Mouse (Mus musculus) forebrain, embryonic 15.5 days (tissue): Measurements from ENCODE around the gene Pik3cd. TPM values are rescaled to one million over a fixed set of nuclear protein-coding genes. Genes with fewer than 3 reads are reported as not detected.

ENCODE experiments used
- ATAC-seq: fragments of 200-750 bp; cut with Nextera tagmentation; replicated peaks from 2 replicates; pipeline ENCODE4 v1.8.0; 2017; ENCODE audit warnings: mild to moderate bottlenecking, moderate TSS enrichment, moderate library complexity
- H3K27ac ChIP-seq: fragments of 300-500 bp; sonication (generic); replicated peaks from 2 replicates; pipeline ENCODE4 v1.5.1; 2015; ENCODE audit warnings: mild to moderate bottlenecking, inconsistent platforms
- H3K27me3 ChIP-seq: fragments of 300-500 bp; sonication (generic); 2 replicates; pipeline ENCODE4 v1.6.1; 2015; ENCODE audit warnings: inconsistent platforms
- H3K36me3 ChIP-seq: fragments of 300-500 bp; sonication (generic); 2 replicates; pipeline ENCODE4 v1.6.1; 2015; ENCODE audit warnings: mild to moderate bottlenecking, inconsistent platforms
- H3K4me1 ChIP-seq: fragments of 300-500 bp; sonication (generic); 2 replicates; pipeline ENCODE4 v1.6.1; 2015; ENCODE audit warnings: inconsistent platforms
- H3K4me2 ChIP-seq: fragments of 300-500 bp; sonication (generic); replicated peaks from 2 replicates; pipeline ENCODE4 v1.6.1; 2015; ENCODE audit warnings: mild to moderate bottlenecking, inconsistent platforms
- H3K4me3 ChIP-seq: fragments of 300-500 bp; sonication (generic); 2 replicates; pipeline ENCODE4 v1.5.1; 2015; ENCODE audit warnings: mild to moderate bottlenecking, inconsistent platforms
- H3K9ac ChIP-seq: fragments of 300-500 bp; sonication (generic); replicated peaks from 2 replicates; pipeline ENCODE4 v1.6.1; 2015; ENCODE audit warnings: mild to moderate bottlenecking, inconsistent platforms
- H3K9me3 ChIP-seq: fragments of 300-500 bp; sonication (generic); 2 replicates; pipeline ENCODE4 v1.6.1; 2016; ENCODE audit warnings: inconsistent platforms
- WGBS: fragments of 180-500 bp; shearing (Covaris S2); methylation state at CpG from one replicate; pipeline ENCODE4 v1.1.7; 2015; ENCODE audit warnings: mixed read lengths; 5-methylcytosine and 5-hydroxymethylcytosine counted together
- microRNA-seq: library from miRNA; unstranded; fragments of <30 nt; microRNA quantifications from one replicate; pipeline ENCODE4, GENCODE M21; 2016
- polyA plus RNA-seq: library from polyadenylated mRNA; unstranded; fragments of >200 nt; fragmentation: Nextera tagmentation; extraction: Ambion mirVana; gene quantifications from 2 replicates; pipeline ENCODE4 v1.2.1, GENCODE M21; 2015

Pik3cd gene
- polyA plus RNA-seq, 1 experiment from 2014 or later = 18.2 TPM

- H3K9me3 ChIP-seq = no peaks in the 10 kb centered on the region
- H3K4me3 ChIP-seq = no peak overlapping the region
- H3K9ac ChIP-seq = no peak overlapping the region
- H3K36me3 ChIP-seq = no peaks in the 10 kb centered on the region
- WGBS = 63% methylated on average over 20 of the region's 20 CpGs
- ATAC-seq = no peak
- H3K4me2 ChIP-seq = no peak overlapping the region
- H3K4me1 ChIP-seq = peaks cover 32% of the 10 kb centered on the region
- H3K27me3 ChIP-seq = no peaks in the 10 kb centered on the region
- H3K27ac ChIP-seq = no peak overlapping the region
Observed at GRCm38 (mm10) chr4:149607591-149608308, 94.6 kb downstream of the Pik3cd start.

- no peaks in the 10 kb centered on the region for H3K9me3 ChIP-seq
- ATAC-seq = no peak
- 58% methylated on average over 15 of the region's 15 CpGs for WGBS
- peaks cover 32% of the 10 kb centered on the region for H3K4me1 ChIP-seq
- H3K36me3 ChIP-seq = no peaks in the 10 kb centered on the region
- no peak overlapping the region for H3K4me2 ChIP-seq
- no peak overlapping the region for H3K4me3 ChIP-seq
- H3K9ac ChIP-seq = no peak overlapping the region
- no peak overlapping the region for H3K27ac ChIP-seq
- H3K27me3 ChIP-seq = no peaks in the 10 kb centered on the region
Observed at GRCm38 (mm10) chr4:149606766-149607358, 95.5 kb downstream of the Pik3cd start.

- Histone ChIP-seq H3K9ac (no peak overlapping the region), H3K9me3 (no peaks in the 10 kb centered on the region), H3K27ac (no peak overlapping the region), H3K4me3 (no peak overlapping the region), H3K4me1 (peaks cover 36% of the 10 kb centered on the region), H3K36me3 (no peaks in the 10 kb centered on the region), H3K27me3 (no peaks in the 10 kb centered on the region), H3K4me2 (no peak overlapping the region)
- ATAC-seq = no peak
- 74% methylated on average over 18 of the region's 18 CpGs for WGBS
Observed at GRCm38 (mm10) chr4:149606056-149606455, 96.3 kb downstream of the Pik3cd start.

GRCm38 (mm10) chr4:149604518-149604917 lies 97.9 kb downstream of the Pik3cd start:
- peaks cover 35% of the 10 kb centered on the region for H3K4me1 ChIP-seq

GRCm38 (mm10) chr4:149603860-149604259 lies 98.5 kb downstream of the Pik3cd start:
- Histone ChIP-seq H3K4me1 (peaks cover 28% of the 10 kb centered on the region), H3K4me3 (no peak overlapping the region), H3K36me3 (no peaks in the 10 kb centered on the region), H3K27me3 (no peaks in the 10 kb centered on the region), H3K27ac (no peak overlapping the region), H3K9me3 (no peaks in the 10 kb centered on the region), H3K4me2 (no peak overlapping the region), H3K9ac (no peak overlapping the region)
- no peak for ATAC-seq
- WGBS = 56% methylated on average over 1 of the region's 1 CpGs

More at GRCm38 (mm10) chr4:149604518-149604917, 97.9 kb downstream of the Pik3cd start:
- no peak for ATAC-seq
- Histone ChIP-seq H3K9me3 (no peaks in the 10 kb centered on the region), H3K4me3 (no peak overlapping the region), H3K27me3 (no peaks in the 10 kb centered on the region), H3K36me3 (no peaks in the 10 kb centered on the region), H3K9ac (no peak overlapping the region), H3K27ac (no peak overlapping the region), H3K4me2 (no peak overlapping the region)
- WGBS = 80% methylated on average over 3 of the region's 3 CpGs

GRCm38 (mm10) chr4:149602236-149602635 lies 100.1 kb downstream of the Pik3cd start:
- no peak for ATAC-seq

GRCm38 (mm10) chr4:149601484-149601883 lies 100.9 kb downstream of the Pik3cd start:
- Histone ChIP-seq H3K4me1 (peaks cover 15% of the 10 kb centered on the region), H3K36me3 (no peaks in the 10 kb centered on the region), H3K4me2 (no peak overlapping the region), H3K27me3 (no peaks in the 10 kb centered on the region), H3K4me3 (no peak overlapping the region), H3K27ac (no peak overlapping the region), H3K9ac (no peak overlapping the region), H3K9me3 (no peaks in the 10 kb centered on the region)
- WGBS = 19% methylated on average over 4 of the region's 4 CpGs
- ATAC-seq = no peak

More at GRCm38 (mm10) chr4:149602236-149602635, 100.1 kb downstream of the Pik3cd start:
- Histone ChIP-seq H3K9ac (no peak overlapping the region), H3K4me1 (peaks cover 22% of the 10 kb centered on the region), H3K27me3 (no peaks in the 10 kb centered on the region), H3K9me3 (no peaks in the 10 kb centered on the region), H3K27ac (no peak overlapping the region), H3K4me2 (no peak overlapping the region), H3K36me3 (no peaks in the 10 kb centered on the region), H3K4me3 (no peak overlapping the region)
- WGBS = 42% methylated on average over 7 of the region's 7 CpGs

GRCm38 (mm10) chr4:149600130-149600529 lies 102.2 kb downstream of the Pik3cd start:
- Histone ChIP-seq H3K4me3 (no peak overlapping the region), H3K4me2 (no peak overlapping the region), H3K4me1 (peaks cover 18% of the 10 kb centered on the region), H3K27ac (no peak overlapping the region), H3K36me3 (no peaks in the 10 kb centered on the region), H3K27me3 (no peaks in the 10 kb centered on the region), H3K9ac (no peak overlapping the region), H3K9me3 (no peaks in the 10 kb centered on the region)
- 96% methylated on average over 4 of the region's 4 CpGs for WGBS
- ATAC-seq = no peak

GRCm38 (mm10) chr4:149599549-149599948 lies 102.8 kb downstream of the Pik3cd start:
- H3K4me2 ChIP-seq = no peak overlapping the region
- 83% methylated on average over 6 of the region's 6 CpGs for WGBS
- no peak overlapping the region for H3K27ac ChIP-seq

More at GRCm38 (mm10) chr4:149599549-149599948, 102.8 kb downstream of the Pik3cd start:
- H3K9ac ChIP-seq = no peak overlapping the region
- H3K36me3 ChIP-seq = no peaks in the 10 kb centered on the region
- peaks cover 23% of the 10 kb centered on the region for H3K4me1 ChIP-seq
- H3K27me3 ChIP-seq = no peaks in the 10 kb centered on the region
- H3K4me3 ChIP-seq = no peak overlapping the region
- no peak for ATAC-seq
- H3K9me3 ChIP-seq = no peaks in the 10 kb centered on the region

Small RNAs within 50 kb of the gene (microRNA-seq; reads per million reads assigned to microRNA genes)
- gene Mir7023 = not detected

Other genes with a start within 250 kb of the Pik3cd start
- not detected in 2 replicates for gene Rbp7, start 247.6 kb downstream of the Pik3cd start, polyA plus RNA-seq
- gene Tmem274, start 225.2 kb downstream of the Pik3cd start, polyA plus RNA-seq = 0.39 TPM in 1 of 2 replicates, not detected in the other
- 10.5 and 12.8 TPM in 2 replicates for gene Nmnat1, start 217.4 kb downstream of the Pik3cd start, polyA plus RNA-seq
- gene Lzic, start 217.3 kb downstream of the Pik3cd start, polyA plus RNA-seq = 47.9 and 51.0 TPM in 2 replicates
- gene Ctnnbip1, start 184.3 kb downstream of the Pik3cd start, polyA plus RNA-seq = 98.1 and 113 TPM in 2 replicates
- 107 and 111 TPM in 2 replicates for gene Clstn1, start 116.1 kb downstream of the Pik3cd start, polyA plus RNA-seq
- gene Tmem201, start 35.5 kb upstream of the Pik3cd start, polyA plus RNA-seq = 39.8 and 40.8 TPM in 2 replicates
- 21.8 and 22.6 TPM in 2 replicates for gene Slc25a33, start 71.7 kb upstream of the Pik3cd start, polyA plus RNA-seq